Mouse (Mus musculus): Measurements from ENCODE around the gene Tedc1. TPM values are rescaled to one million over a fixed set of nuclear protein-coding genes. Genes with fewer than 3 reads are reported as not detected.

The Tedc1 gene
- total and polyA plus RNA-seq, 2 experiments, result 0.09 to 0.15 TPM

DNA sequence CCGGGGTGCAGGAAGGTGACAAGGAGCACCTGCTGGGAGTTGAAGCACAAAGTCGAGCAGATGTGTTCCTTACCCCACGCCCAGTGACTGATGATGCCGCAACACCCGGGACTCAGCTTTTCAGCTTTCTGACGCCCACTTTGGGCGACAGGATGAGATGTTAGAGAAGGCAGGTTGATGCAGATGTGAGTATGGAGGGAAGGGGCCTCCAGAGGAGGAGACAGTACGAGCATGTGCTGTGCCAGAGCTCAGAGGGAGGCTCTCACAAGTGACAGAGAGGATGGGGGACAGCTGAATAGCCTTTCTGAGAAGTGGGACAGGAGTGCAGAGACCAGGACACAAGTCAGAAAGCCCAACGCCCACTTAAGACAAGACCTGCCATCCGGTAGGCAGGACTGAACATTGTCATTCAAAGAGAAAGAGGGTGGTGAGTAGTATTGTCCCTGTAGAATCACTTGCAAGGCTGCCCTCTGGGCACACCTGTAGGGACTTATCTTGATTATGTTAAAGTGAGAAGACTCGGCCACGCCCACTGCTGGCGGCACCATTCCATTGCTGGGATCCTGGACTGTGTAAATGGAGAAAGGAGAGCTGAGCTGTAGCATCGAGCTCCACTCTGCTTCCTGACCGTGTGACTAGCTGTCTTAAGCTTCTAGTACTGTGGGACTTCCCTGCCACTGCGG is 41.2 kb upstream of the Tedc1 start:
- H3K36me3 ChIP-seq (ENCODE audit: control insufficient read depth, insufficient read depth, low read length), result no peaks in the 10 kb centered on the region
- H3K4me3 ChIP-seq (ENCODE audit: insufficient read depth, low read depth, low read length), result no peak overlapping the region
- H3K4me1 ChIP-seq (ENCODE audit: control insufficient read depth, insufficient read depth, low read length), result peaks cover 4% of the 10 kb centered on the region
- no peak overlapping the region for H3K9ac ChIP-seq (ENCODE audit: low read depth, low read length)
- TF ChIP-seq CTCF (IDR thresholded peaks at IDR 0.05; ENCODE audit: low read depth, low read length), result no peak
- no peak for TF ChIP-seq POLR2A (IDR thresholded peaks at IDR 0.05; ENCODE audit: extremely low read depth, insufficient read depth, low read length)
- no peaks in the 10 kb centered on the region for H3K27me3 ChIP-seq (ENCODE audit: control insufficient read depth, insufficient read depth, low read length)
- peaks cover 9% of the 10 kb centered on the region for H3K79me2 ChIP-seq (ENCODE audit: control insufficient read depth, insufficient read depth, low read length)
- no peak overlapping the region for H3K27ac ChIP-seq (replicated peaks; ENCODE audit: insufficient read depth, low read depth, low read length)
- DNase-seq (ENCODE audit: extremely low read depth, low read depth, low spot score), result no peak
- 84% methylated on average over 16 of the region's 16 CpGs for WGBS

DNA sequence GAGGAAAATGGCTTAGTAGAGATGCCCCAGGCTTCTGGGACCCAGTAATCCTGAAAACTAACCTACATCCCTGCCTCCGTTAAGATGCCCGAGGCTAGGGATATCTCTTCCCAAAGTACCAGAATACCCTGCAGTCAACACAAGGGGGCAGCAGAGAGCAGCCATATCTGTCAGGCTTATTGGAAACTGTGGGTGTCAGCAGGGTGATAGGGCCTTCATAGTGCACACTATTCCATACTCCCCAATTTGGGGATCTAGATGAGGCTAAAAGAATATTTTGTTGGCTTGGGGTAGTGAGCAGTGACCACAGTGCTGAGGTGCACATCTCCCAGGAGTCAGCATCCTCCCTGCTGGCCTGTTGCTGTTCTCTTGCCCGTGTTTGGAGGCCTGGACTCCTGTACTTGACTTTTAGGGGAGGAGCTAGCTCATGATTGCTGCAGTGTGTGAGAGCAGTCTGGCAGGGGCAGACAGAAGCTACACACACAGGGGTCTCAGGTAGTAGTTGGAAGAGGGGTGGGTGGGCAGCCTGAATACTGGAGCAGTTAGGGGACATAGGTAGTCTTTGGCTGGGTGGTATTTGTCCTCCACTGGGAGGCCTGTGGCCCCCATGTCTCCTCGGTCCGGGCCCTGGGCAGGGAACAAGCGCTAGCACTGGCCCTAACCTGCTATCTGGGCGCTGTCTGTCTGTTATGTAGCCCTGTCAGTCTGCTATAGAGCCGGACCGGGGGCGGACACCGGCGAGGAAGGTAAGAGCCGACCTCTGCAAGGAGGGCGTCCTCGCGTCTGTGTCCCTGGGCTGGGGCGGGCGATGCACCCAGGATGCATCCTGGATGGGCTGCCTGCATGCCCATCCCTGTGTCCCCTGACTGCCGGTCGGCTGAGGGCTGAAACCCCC is 36.5 kb upstream of the Tedc1 start:
- no peak overlapping the region for H3K9ac ChIP-seq (ENCODE audit: low read depth, low read length)
- no peak for TF ChIP-seq POLR2A (IDR thresholded peaks at IDR 0.05; ENCODE audit: extremely low read depth, insufficient read depth, low read length)
- peak; percentile 77 for TF ChIP-seq CTCF (IDR thresholded peaks at IDR 0.05; ENCODE audit: low read depth, low read length)
- no peaks in the 10 kb centered on the region for H3K27me3 ChIP-seq (ENCODE audit: control insufficient read depth, insufficient read depth, low read length)
- peak; percentile 47 for DNase-seq (ENCODE audit: extremely low read depth, low read depth, low spot score)
- no peaks in the 10 kb centered on the region for H3K4me1 ChIP-seq (ENCODE audit: control insufficient read depth, insufficient read depth, low read length)
- H3K27ac ChIP-seq (replicated peaks; ENCODE audit: insufficient read depth, low read depth, low read length), result no peak overlapping the region
- peaks cover 8% of the 10 kb centered on the region; the same call in 1 of the 2 replicates for H3K36me3 ChIP-seq (ENCODE audit: control insufficient read depth, insufficient read depth, low read length)
- H3K4me3 ChIP-seq (ENCODE audit: insufficient read depth, low read depth, low read length), result no peak overlapping the region
- 85% methylated on average over 20 of the region's 20 CpGs for WGBS
- H3K79me2 ChIP-seq (ENCODE audit: control insufficient read depth, insufficient read depth, low read length), result no peaks in the 10 kb centered on the region

DNA sequence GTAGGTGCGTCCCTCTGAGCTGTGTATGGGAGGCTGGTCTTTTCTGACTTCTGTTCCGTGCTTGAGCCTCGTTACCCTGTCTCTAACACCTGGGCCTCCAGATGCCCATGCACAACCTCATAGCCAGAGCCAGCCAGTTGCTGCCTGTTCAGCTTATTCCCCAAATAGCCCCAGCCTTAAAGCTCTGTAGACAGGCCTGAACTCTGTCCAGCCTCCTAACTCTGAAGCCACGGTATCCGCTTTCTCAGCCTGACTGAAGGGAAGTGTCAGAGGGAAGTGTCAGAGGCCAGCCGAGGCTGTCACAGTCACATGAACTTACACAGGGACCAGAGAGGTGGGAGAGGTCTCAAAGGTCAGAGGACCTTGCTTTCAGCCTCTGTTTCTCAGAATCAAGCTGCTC is 31.5 kb upstream of the Tedc1 start:
- Histone ChIP-seq H3K4me3 (ENCODE audit: insufficient read depth, low read depth, low read length) (no peak overlapping the region), H3K79me2 (ENCODE audit: control insufficient read depth, insufficient read depth, low read length) (no peaks in the 10 kb centered on the region), H3K4me1 (ENCODE audit: control insufficient read depth, insufficient read depth, low read length) (no peaks in the 10 kb centered on the region), H3K27ac (replicated peaks; ENCODE audit: insufficient read depth, low read depth, low read length) (no peak overlapping the region), H3K36me3 (ENCODE audit: control insufficient read depth, insufficient read depth, low read length) (peaks cover 14% of the 10 kb centered on the region; the same call in 1 of the 2 replicates), H3K27me3 (ENCODE audit: control insufficient read depth, insufficient read depth, low read length) (no peaks in the 10 kb centered on the region), H3K9ac (ENCODE audit: low read depth, low read length) (no peak overlapping the region)
- no peak for TF ChIP-seq POLR2A (IDR thresholded peaks at IDR 0.05; ENCODE audit: extremely low read depth, insufficient read depth, low read length)
- TF ChIP-seq CTCF (IDR thresholded peaks at IDR 0.05; ENCODE audit: low read depth, low read length), result no peak
- 82% methylated on average over 6 of the region's 6 CpGs for WGBS
- DNase-seq (ENCODE audit: extremely low read depth, low read depth, low spot score), result no peak

DNA sequence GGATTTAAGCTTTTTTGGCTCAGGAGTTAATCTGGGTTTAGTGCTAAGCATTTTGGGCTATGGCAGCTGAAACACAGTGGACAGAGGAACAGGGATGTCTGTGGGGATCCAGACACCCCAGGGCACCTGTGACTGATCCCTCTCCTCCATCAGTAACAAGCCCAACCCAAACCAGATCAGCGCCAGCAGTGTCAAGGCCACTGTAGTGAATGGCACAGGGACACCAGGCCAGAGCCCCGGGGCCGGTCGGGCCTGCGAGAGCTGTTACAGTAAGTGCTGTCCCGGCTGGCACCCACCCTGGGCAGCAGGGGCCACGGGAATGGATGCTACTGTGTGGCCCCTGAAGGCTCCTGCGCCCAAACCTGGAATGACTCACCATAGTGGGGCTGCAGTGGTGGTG is 25.5 kb upstream of the Tedc1 start:
- 95% methylated on average over 8 of the region's 8 CpGs for WGBS
- Histone ChIP-seq H3K27ac (replicated peaks; ENCODE audit: insufficient read depth, low read depth, low read length) (no peak overlapping the region), H3K4me3 (ENCODE audit: insufficient read depth, low read depth, low read length) (no peak overlapping the region), H3K36me3 (ENCODE audit: control insufficient read depth, insufficient read depth, low read length) (peaks cover 8% of the 10 kb centered on the region; the same call in 1 of the 2 replicates), H3K4me1 (ENCODE audit: control insufficient read depth, insufficient read depth, low read length) (no peaks in the 10 kb centered on the region), H3K9ac (ENCODE audit: low read depth, low read length) (no peak overlapping the region), H3K27me3 (ENCODE audit: control insufficient read depth, insufficient read depth, low read length) (no peaks in the 10 kb centered on the region), H3K79me2 (ENCODE audit: control insufficient read depth, insufficient read depth, low read length) (no peaks in the 10 kb centered on the region)
- TF ChIP-seq CTCF (IDR thresholded peaks at IDR 0.05; ENCODE audit: low read depth, low read length), result no peak
- TF ChIP-seq POLR2A (IDR thresholded peaks at IDR 0.05; ENCODE audit: extremely low read depth, insufficient read depth, low read length), result no peak
- no peak for DNase-seq (ENCODE audit: extremely low read depth, low read depth, low spot score)

DNA sequence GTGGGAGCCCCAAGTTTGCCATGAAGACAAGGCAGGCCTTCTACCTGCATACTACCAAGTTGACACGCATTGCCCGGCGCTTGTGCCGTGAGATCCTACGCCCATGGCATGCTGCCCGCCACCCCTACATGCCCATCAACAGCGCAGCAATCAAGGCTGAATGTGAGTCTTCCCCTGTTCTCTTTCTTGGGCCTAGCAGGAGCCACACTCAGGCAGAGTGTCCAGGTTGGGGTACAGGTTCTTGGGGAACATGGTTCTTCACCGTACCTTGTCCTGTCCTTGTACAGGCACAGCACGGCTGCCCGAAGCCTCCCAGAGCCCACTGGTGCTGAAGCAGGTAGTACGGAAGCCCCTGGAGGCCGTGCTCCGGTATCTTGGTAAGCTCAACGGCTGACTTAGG is 24.6 kb upstream of the Tedc1 start:
- peaks cover 10% of the 10 kb centered on the region; the same call in 1 of the 2 replicates for H3K36me3 ChIP-seq (ENCODE audit: control insufficient read depth, insufficient read depth, low read length)
- H3K27ac ChIP-seq (replicated peaks; ENCODE audit: insufficient read depth, low read depth, low read length), result no peak overlapping the region
- WGBS, result 98% methylated on average over 14 of the region's 14 CpGs
- H3K27me3 ChIP-seq (ENCODE audit: control insufficient read depth, insufficient read depth, low read length), result no peaks in the 10 kb centered on the region
- H3K4me1 ChIP-seq (ENCODE audit: control insufficient read depth, insufficient read depth, low read length), result no peaks in the 10 kb centered on the region
- no peak overlapping the region for H3K4me3 ChIP-seq (ENCODE audit: insufficient read depth, low read depth, low read length)
- H3K9ac ChIP-seq (ENCODE audit: low read depth, low read length), result no peak overlapping the region
- DNase-seq (ENCODE audit: extremely low read depth, low read depth, low spot score), result no peak
- TF ChIP-seq POLR2A (IDR thresholded peaks at IDR 0.05; ENCODE audit: extremely low read depth, insufficient read depth, low read length), result no peak
- no peaks in the 10 kb centered on the region for H3K79me2 ChIP-seq (ENCODE audit: control insufficient read depth, insufficient read depth, low read length)

All from liver, adult 2 months (tissue).